Mouse (Mus musculus): ENCODE results near the gene Fam189a1.
A peak's percentile ranks its signal among the peaks of the same experiment; 100 is the strongest.

The Fam189a1 gene

DNA sequence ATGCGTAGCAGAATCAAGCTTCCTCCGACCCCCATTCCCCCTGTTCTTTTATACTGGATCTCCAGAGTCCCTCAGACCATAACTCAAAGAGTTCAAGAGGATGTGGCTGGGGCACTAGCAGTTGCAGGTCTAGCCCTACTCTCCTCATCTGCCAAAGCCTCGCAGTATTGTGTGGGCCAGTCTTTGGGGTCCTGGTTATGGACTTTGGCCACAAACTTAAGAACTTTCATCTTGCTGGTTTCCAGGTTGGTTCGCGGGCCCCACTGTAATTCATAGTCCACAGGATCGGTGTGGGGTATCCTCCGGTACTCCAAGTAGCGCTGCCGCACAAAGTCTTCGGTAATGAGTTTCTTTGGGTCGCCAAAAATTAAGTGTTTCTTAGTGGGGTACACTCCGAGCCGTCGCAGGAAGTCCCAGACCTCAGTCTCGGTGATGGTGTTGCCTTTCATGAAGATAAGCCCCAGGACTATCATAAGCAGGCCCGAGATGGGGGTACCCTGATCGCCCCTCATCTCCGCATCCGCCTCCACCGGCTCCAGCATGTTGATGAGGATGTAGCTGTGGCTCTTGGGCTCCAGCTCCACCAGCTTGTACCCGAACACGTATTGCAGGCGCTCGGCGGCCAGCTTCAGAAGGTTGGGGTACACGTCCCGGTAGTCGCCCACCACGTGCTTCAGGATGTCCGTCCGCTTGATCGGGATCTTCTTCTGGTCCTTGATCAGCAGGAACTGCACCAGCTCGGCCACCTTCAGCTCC lies 284.2 kb downstream of the Fam189a1 start:
- DNase-seq: no peak

DNA sequence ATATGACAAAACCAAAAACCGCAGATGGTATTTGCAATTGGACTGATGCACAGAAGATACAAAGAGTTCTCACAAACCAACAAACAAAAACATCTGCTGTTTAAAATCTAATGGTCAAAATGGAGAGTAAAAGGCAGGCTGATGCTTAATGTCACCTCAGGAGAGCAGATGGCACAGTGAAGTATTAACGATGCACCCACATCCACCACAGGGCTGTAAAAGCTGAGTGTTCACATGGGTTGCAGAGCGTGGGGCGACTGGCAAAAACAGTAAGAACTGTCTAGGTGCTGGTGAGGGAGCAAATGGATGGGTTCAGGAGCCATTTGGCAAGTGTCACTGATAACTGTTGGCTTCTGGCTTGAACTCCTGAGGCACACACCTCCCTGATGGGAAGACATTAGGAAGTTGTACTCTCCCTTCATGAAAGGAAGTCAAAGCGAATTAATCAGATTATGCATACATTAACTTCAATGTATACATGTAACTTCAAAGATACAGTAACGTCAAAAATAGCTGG lies 286.8 kb downstream of the Fam189a1 start:
- DNase-seq: no peak

DNA sequence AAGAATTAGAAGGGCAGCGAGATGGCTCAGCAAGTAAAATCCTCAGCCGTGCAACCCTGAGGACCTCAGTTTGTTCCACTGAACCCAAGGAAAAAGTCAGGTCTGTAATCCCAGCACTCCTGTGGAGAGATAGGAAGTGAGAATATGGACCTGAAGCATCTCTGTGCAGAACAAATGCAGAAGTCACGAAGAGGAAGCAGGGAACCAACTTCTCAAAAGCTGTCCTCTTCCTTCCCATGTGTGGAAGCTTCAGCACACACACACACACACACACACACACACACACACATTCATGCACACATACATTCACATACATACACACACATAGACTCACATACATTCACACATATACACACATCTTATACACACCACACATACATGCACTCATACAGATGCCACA lies 292.8 kb downstream of the Fam189a1 start:
- no peak for DNase-seq

DNA sequence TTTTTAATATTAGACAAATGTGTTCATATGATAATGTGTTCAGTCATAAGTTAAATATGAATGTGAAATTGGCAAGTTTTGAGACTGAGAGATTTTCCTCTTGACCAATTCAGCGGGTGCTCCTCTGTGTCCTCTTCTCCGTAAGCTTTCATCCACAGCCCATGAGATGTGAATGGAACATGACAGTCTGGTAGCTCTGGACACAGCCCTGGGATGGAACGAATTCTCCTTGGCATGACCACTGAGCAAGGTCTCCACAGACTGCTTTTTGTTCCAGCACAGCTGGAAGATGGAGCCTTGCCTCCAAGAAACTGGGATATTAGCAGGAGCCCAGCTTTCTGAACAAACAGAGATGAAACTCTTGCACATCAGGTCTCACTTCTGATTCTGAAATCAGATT lies 293.4 kb downstream of the Fam189a1 start:
- DNase-seq: no peak

DNA sequence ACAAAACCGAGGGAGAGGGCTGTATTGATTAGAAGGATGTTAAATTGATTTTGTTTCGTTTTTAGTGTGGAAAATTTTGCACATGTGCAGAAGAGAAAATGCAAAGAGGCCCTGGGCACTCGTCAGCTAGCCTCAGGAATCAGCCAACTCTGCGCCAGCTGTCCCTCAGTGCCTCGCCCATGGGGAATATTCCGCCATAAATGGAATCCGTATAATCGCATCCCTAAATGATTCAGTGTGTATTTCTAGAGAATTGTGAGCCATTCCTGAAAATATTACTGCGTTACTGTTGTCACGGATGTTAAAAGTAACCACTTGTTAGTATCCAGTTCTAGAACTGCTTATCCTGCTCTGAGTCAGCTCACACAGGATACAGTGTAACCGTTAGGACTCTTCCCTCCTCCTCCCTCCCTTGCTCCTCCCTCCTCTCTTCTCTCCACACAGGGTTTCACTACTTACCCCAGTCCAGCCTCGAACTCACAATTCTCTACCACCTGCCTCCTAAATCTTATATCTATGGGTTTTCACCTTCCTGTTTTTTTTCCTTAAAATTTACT lies 299.8 kb downstream of the Fam189a1 start:
- DNase-seq: no peak

DNA sequence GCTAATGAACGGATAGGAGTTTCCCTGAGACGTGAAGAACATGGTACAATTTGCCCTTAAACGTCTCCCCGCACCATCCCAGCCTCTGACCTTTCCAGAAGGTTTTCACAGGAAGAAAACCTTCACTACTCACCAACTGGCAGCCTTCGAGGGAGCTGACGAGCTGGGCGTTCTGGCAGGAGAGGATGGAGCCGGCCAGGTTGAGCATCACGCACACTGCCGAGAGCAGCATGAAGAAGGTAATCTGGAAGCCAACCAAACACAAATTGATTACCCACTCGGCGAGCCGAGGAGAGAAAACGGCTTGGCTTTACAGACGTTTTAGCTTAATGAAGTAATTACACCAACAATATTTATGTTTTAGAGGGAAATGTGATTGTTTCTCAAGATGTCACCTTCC lies 300.4 kb downstream of the Fam189a1 start:
- no peak for DNase-seq

DNA sequence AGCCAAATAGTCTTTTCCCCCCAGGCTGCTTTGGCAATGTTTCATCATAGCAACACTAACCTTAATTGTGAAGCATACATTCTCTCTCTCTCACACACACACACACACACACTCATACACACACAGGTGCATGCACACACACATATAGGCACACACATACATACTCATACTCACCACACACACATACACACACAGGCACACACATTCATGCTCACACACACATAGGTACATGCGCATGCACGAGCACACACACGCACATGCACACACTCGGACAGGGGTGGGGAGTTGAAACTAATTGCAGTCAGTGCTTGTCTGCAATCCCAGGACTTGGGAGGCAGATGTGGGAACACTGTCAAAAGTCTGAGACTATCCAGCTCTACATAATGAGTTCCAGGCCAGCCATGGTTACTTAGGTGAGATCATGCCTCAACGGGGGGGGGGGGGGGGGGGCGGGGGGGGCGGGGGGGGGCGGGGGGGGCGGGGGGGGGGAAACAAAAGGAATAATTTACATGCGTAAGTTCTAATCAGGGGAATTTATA lies 300.9 kb downstream of the Fam189a1 start:
- DNase-seq: no peak

DNA sequence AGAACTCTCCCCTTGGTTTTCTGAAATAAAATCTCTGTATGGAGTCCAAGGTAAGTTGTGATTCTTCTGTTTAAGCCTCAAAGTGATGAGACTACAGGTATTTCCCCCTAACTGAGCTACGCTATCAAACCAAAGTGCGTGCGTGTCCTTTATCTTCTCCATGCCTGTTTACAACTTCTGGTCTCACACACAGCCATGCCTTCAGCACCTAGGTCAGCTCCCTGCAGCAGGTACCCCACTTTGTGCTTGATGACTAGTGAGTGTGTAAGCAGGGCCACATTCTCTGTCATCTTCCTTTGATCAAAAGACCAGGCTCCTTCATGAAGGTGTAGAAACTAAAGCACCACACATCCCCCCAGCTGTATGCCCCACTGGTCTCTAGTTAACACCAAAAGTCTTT lies 305.6 kb downstream of the Fam189a1 start:
- DNase-seq: peak; percentile 61

DNA sequence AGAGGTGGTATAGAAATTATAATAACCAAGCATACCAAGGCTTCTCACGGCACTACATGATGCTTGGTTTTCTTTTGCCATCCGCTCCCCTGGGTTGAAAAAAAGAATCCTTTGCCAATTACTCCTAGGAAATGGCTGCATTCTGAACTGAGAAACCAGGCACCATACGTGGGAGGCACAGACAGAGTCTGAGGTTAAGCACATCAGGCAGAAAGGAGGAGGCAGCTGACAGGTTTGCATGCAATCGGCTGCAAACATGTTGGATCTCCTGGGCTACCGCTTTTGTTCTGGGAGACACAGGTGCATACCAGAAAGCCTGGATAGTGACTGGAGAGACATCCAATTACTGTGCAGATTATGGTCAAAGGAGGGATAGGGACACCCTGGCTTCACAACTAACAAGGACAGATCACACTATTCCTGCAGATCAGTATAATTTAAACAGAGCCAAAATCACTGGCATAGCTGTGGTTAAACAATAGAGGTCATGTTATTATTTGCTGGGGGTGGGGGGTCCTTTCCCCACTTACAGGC lies 308.9 kb downstream of the Fam189a1 start:
- no peak for DNase-seq

DNA sequence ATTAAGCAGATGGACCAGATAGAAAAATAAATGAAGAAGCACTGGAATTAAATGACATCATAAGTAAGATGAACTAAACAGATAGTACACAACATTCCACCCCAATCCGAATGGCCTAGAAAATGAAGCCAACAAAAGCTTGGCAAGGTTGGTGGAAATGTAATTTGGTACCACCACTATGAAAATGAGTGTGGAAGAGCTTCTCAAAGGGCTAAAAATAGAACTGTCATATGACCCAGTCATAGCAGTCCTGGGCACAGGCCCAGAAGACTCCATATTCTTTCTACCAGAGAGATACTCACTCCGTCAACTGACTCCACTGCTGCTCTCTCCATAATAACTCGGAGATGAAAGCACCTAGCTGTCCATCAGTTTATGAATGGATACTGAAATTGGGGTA lies 310.3 kb downstream of the Fam189a1 start:
- DNase-seq: no peak

DNA sequence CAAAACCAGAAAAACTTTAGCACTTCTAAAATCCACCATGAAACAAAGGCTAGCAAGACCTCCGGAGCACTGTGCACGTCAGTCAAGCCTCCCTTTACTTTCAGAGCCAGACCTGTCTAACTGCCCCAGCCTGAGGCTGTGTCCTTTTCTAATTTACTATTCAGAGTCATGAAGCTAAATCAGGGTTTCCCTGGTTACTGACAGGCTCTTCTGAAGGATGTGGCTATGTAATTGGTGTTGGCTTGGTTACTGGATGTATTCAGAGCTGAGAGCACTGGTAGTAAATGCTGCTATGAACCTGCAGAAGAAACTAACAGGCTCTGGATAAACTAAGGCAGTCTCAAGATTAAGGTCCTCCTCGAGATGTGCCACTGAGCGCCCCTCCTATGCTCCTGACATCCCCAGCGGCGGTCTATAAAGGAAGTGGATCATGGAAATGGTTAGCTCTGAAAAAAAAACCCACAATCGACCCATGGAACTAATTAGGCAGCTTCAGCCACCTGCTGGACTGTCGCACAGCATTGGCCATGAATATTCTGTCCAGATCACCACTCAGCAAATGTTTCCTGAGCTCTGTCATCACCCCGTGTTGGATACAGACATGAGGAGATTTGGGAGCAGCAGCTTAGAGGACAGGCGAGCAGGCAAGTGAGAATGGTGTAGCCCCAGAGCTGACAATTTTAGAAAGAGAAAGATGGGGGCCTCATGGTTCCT lies 315.3 kb downstream of the Fam189a1 start:
- DNase-seq: no peak

DNA sequence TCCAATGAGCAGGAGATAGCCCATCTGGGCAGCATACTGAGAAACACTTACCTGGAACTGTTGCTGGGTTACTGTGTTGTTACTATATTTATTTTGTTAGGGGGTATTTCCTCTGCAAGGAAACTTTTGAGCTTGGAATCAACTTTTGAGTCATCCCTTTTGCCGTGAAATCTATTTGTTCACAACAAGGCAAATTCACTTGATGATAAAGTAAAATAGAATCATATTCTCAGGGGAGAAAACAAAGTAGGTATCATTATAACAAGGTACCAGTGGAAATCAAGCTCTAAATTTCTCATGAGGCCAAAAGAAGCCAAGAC lies 315.8 kb downstream of the Fam189a1 start:
- DNase-seq: no peak

DNA sequence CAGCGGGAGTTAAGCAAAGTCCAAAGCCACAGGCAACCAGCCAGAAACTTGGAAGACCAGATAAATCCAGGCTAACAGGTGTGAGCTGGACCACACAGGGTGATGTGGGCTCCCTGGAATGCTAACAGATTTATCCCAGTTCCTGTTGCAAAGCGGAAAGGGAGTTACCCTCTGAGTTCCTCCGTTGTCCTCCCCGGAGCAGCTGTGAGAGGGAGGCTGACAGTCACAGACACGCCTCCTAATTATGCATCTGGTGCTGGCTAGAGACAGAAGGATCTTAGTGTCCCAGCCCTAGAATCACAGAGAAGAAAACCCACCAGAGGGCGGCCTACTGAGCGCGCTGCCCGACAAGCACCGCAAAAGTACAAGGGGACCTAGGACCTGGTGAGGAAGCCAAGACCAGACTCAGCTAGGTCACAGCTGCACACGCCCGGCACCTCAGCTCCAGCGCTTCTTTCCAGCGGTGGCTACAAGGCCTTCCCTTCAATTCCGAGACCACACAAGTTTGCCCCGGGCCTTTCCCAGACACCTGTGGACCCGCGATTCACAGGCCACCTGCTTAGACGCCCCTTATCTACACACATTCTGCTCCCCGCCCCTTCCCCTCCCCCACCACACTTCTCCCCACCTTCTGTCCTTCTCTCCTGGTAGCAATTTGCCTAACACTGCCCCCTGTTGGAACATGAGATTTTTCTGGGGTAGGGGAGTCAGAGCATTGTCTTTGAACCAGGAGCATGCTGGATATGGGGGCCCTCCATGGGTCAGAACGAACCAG lies 316.4 kb downstream of the Fam189a1 start:
- peak; percentile 44 for DNase-seq

DNA sequence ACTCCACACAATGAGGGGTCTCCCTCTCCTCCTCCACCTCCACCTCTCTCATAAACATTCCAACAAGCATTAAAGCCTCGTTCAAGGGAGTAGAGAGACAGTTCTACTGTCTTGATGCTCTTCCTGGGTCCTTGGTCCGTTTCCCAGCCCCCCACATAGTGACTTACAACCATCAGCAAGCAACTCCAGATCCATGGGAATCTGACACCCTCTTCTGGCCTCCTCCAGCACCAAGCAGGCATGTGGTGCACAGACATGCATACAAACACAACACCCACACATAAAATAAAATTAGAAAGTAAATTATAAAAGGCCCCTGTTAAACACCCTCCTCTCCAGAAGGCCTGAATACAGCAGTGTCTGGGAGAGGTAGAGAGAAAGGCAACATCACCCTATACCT lies 317.1 kb downstream of the Fam189a1 start:
- DNase-seq: no peak

DNA sequence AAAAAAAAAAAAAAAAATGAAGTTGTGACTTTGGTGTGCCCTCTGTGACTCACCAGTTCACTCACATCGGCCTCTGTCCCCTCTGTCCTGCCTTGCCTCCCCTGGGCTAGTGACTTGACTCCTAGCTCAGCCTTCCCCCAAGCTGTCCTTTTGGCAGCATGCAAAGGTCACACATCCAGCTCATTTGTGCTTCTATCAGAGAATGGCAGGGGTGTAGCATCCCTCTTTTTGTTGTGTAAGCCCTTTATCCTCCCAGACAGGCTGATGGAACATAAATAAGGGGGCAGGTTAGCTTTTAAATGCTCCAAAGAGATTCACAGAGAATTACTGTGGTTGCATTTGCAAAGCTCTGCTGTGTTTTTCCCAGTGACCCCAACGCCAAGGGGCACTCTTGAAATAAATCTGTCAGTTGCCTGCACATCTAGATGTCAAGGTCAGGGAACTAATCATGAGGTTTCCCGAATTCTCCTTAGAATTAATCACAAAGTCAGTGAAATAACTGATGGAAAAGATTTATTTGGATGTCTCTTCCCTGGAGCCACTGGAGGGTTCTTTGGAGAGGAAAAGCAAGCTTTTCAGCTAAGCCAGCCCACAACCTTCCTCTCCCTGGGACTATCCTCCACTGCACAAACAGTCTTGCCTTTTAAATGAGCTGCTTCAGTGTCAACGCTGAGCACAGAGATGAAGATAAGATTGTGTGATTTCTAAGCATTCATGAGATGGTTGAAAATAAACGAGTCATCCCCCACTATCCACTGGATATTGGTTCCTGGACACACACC lies 326.0 kb downstream of the Fam189a1 start:
- no peak for DNase-seq

DNA sequence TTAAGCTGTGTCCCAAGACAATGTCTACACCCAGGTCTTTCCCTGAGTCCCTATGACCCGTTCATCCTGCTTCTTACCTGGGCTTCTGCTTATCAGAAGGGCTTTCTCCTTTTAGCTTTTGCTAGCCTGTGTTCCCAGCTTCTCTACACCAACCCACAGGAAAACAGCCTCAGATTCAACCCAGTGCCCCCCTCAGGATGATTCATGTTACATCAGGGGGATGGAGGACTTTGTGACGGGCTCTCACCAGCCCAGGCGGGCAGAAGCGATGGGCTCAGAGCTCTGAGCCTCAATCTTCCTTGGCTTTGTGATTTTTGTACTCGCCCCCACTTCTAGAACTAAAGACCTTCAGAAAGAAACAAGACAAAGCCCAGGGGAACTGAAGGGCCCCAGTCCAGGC lies 335.3 kb downstream of the Fam189a1 start:
- no peak for DNase-seq

DNA sequence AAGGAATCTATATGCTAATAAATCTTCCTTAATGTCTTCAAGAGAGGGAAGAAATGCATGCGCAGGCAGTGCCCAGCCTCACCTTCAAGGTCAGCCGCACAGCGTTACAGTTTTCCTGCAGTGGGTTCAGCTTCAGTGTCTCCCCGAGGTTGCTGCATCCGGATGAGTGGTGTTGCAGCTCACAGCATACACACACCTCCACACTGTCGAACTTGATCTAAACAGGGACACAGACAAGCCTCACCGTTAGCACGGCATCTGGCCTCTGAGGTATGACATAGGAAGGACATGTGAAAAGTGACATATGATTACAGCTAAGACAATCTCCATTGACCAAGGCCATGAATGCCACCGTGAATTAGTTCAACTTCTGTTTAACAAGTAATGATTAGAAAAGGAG lies 336.7 kb downstream of the Fam189a1 start:
- DNase-seq: no peak

DNA sequence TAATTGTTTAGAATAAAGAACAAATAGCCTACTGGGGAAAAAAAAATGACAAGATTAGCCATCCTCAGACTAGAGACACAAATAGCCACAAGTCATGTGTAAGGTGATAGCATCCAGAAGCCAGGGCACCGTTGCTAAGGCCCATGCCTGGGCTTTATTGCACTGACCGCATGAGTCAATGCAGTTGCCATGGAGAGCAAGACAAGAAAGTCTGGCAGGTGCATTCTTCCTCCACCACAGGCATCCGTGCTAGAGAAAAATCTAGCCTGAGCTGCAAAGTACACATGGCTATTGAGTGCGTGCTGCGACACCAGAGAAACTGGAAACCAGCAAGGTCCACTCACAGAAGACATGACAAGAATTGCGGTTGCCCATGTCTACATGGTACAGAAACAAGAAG lies 347.5 kb downstream of the Fam189a1 start:
- no peak for DNase-seq

DNA sequence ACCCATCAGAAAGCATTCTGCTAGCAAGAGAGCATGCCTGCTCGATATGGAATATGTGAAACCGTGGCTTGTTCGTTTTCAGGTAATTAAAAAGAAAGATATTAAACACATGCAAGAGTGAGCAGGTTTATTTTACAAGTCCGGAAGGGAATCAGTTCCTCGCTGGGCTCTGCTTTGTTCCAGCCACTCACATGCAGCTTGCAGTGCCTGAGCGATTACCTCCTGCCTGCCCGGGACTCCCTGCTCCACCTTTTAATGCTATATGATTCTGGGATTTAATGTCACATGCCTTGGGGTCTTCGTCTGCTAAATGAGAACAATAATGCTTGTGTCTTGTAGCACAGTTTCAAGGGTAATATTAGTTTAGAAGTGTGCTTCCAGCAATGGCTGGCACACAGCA lies 351.3 kb downstream of the Fam189a1 start:
- no peak for DNase-seq

DNA sequence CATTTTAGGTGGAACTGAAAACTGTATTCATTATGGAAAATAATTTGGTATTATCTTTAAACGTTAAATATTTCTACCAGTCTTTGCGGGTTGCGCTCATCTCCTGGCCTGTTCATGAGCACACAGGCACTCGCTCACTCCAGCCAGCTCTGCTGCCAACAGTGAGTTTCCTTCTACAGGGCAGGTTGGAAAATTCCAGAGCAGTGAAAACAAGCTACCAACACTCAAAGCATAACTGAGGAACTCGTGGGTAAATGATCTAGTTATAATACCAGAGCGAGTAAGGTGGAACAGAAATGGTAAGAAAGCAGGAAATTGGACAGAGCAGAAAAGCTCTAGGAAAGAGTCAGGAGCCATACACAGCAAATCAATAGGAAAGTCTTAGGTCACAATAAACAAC lies 360.8 kb downstream of the Fam189a1 start:
- no peak for DNase-seq

DNA sequence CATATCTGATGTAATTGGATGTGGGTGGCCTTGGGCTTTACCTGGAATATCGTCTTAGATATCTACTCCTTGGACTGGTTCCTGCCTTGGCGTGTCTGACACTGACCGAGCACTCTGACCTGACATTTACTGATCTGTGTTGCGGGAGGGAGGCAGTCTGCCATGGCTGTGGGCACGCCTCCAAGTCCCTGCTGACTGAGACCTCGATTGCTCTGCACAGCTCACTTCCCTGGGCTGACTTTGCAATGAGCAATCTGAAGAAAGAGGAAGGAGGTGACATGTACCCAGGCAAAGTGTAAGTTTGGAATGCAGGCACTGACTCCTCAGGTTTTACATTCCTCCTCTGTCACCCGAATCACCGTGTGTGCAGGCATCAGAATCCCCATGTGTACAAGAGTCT lies 364.3 kb downstream of the Fam189a1 start:
- no peak for DNase-seq

DNA sequence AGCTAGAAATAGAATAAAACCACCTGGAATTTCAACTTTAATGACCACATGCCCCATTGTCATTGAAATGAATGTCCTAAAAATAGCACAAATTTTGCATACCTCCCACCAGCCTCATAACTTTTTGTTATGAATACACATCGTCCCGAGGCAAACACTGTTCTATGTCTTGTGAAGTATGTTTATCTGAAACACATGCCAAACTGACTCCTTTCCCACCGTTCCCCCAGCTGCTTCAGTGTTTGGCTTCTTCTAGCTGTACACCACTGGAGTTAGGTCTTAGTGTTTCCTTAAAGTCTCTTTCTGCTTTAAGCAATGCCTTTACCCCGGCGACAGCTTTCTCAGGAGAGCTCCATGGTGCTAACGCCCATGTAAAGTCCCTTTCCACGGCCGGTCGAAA lies 365.2 kb downstream of the Fam189a1 start:
- DNase-seq: no peak
